Mouse (Mus musculus): ENCODE measurements around the gene E130116L18Rik.
"Not testable (repeated sequence)": the region's sequence is repeated elsewhere in the genome, so short reads cannot be mapped to it uniquely, and the experiment has no call there.

Gene E130116L18Rik

DNA sequence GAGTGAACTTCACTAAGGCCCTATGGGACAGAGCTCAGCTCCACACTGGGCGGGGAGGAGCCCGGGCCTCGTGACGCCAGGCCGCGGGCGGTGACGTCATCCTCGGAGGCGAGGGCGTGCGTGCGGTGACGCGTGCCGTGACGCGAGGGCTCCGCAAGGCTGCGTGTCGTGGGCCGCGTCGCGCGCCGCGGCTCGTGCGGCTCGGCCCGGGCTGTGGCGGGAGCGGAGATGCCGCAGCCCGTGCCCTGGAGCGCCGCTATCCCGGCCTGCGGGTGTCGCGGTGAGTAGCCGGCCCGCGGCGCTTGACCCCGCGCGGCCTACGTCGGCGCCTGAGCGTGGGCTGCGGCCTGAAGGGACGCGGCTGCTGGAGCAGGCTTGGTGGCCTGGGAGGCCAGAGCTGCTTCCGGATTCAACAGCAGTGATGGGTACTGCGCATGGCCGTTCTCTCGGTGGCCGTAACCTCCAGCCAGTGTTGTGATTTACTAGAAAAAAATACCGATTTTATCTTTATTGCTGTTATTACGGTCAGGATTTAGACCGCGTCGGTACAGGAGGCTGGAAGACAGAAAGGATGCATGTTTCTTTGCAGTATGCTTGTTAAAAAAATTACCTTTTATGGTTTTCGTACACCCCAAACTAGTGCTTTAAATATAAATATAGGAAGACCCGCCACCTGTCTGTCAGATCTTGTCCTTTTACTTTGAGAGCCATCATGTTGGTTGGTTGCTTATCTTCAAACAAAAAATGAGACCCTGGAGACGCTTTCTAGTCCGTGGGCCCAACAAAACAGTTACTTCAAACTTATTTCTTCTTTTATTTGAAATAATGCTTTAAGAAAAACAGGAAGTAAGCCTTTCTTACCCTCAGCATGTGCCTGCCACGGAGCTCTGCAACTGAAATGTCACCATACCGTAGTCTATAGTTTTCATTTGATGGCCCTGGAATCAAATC is at the start of gene E130116L18Rik:
Gene E130116L18Rik, minus strand, starts transcription at position 402 of the 951 bp plus-strand sequence.
- DNase-seq (ENCODE audit: extremely low spot score, low spot score) = peak; percentile 91

GRCm38 (mm10) chr5:25268258-25268888 is 45.4 kb upstream of the E130116L18Rik start:
- no peak for DNase-seq (ENCODE audit: extremely low spot score, low spot score)

GRCm38 (mm10) chr5:25262266-25262665 is 39.3 kb upstream of the E130116L18Rik start:
- DNase-seq (ENCODE audit: extremely low spot score, low spot score) = no peak

DNA sequence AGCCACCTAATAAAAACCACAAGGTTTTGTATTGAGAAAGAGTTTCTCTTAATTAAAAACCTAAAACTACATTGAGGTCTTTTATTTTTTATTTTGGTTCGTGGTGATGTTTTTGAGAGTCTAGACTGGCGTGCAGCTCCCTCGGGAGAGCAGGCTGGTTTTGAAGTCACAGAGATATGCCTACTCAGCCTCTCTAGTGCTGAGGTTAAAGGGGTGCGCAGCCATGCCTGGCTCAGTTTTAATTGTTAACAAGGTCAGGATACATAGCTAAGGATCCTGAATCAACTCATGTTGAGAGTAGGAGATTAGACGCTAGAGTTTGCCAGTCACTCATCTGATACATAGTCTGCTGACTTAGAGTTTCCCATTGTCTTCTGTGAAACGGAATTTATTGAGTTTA is 38.5 kb upstream of the E130116L18Rik start:
- no peak for DNase-seq (ENCODE audit: extremely low spot score, low spot score)

DNA sequence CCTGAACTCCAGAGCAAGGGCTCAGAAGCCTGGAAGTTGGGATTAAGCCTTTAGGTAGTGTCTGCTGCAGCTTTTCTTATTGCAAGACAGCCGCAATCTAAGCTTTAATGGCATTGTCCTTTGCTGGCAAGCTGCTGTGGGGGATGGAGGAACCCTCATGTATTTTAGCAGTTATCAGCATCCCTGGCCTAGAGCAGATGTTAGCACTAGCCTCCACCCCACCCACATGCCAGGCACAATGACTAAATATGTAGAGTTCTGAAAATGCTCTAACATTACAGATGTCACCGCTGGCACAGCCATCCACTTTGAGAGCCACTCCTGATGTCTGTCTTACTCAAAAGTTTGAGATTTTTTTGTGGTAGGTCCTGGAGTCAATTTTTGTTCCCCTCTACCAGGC is 33.7 kb upstream of the E130116L18Rik start:
- no peak for DNase-seq (ENCODE audit: extremely low spot score, low spot score)

GRCm38 (mm10) chr5:25254491-25254890 is 31.5 kb upstream of the E130116L18Rik start:
- DNase-seq (ENCODE audit: extremely low spot score, low spot score) = no peak

GRCm38 (mm10) chr5:25252825-25253544 is 30.0 kb upstream of the E130116L18Rik start:
- no peak for DNase-seq (ENCODE audit: extremely low spot score, low spot score)

DNA sequence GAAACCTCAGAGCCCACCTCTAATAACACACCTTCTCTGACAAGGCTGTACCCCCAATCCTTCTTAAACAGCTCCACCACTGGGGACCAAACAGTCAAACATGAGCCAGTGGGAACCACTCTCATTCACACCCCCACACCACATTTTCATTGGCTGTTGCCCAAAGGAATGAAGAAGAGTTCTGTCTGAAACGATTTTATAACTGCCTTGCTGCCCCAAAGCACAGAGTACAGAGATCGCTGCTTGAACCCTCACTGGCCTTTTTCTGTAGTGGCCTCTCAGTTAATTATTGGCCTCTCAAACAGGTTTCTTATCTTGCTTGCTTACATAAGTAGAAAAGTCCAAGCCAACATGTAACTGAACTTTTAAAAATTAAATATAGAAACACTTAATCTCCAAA is 29.5 kb upstream of the E130116L18Rik start:
- DNase-seq (ENCODE audit: extremely low spot score, low spot score) = no peak

GRCm38 (mm10) chr5:25247036-25247435 is 24.1 kb upstream of the E130116L18Rik start:
- no peak for DNase-seq (ENCODE audit: extremely low spot score, low spot score)

DNA sequence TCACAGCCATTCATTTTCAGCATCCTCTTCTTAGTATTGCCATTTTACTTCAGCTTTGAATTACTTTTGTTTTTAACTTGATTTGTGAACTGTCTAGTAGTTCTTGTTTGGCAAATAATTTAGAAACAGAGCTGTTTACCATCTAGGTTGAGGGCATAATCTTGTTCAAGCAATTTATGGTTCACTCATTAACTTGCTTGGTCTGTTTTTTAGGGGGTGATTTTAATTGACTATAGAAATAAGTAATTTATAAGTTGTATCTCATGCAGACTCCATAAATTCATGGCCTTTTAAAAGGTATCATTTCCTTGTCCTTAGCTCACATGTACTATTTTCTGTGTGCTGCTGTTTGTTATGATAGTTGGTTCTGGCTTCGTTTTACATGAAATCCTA is 23.5 kb upstream of the E130116L18Rik start:
- DNase-seq (ENCODE audit: extremely low spot score, low spot score) = no peak

- DNase-seq (ENCODE audit: extremely low spot score, low spot score) = no peak
Observed at GRCm38 (mm10) chr5:25245806-25246472, 23.0 kb upstream of the E130116L18Rik start.

DNA sequence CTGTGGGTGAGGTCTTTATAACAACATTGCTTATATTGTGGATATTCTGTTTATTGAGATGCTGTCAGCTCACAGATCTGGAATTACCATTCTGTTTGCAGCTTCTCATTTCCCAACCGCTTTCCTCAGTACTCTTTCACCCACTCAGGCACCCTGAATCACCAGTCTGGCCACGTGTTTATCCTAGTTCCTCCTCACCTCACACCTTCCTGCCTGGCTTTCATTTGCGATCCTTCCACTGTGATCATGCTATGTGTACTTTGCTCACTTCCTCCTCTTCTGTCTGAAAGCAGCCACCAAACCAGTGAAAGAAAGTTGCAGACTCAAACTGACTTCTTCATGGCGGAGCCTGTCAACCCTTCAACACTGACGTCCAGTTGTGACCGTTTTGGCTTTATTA is 20.1 kb upstream of the E130116L18Rik start:
- DNase-seq (ENCODE audit: extremely low spot score, low spot score) = no peak

- DNase-seq (ENCODE audit: extremely low spot score, low spot score) = not testable (repeated sequence)
Observed at GRCm38 (mm10) chr5:25224377-25224776, 1.4 kb upstream of the E130116L18Rik start.

GRCm38 (mm10) chr5:25221604-25222003 is 1.3 kb downstream of the E130116L18Rik start, which contains the start of gene Galnt11:
Galnt11 (plus strand) TSS chr5:25221904.
- DNase-seq (ENCODE audit: extremely low spot score, low spot score) = no peak

DNA sequence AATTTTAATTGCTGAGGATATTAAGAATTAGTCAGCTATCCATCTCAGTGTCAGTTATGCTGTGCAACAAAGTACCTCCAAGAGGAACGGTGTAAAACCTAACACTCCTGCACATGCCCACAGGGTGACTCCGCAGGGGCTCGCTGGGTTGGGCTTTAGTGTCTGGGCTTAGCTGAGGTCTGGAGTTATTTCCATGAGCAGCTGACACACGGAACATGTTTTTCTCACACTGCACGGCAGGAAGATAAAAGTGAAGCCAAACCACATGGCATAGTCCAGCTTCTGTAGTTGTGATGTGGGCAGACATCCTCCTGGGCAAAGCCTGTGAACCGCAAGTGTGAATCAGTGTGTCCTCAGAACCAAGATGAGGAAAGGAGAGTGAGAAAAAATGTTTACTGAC is 7.9 kb downstream of the E130116L18Rik start:
- DNase-seq (ENCODE audit: extremely low spot score, low spot score) = no peak

DNA sequence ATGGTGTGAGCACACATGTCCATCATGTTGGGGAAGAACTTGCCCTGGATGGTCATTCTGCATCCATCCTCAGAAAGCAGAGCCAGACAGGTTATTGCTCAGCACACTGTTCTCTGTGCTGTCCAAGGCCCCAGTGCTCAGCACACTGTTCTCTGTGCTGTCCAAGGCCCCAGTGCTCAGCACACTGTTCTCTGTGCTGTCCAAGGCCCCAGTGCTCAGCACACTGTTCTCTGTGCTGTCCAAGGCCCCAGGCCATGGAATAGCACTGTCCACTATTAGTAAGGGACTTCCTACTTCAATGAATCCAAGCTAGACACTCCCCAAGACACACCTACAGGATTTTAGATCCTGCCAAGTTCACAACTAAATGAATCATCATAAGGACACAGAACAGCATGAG is 9.7 kb downstream of the E130116L18Rik start:
- DNase-seq (ENCODE audit: extremely low spot score, low spot score) = not testable (repeated sequence)

DNA sequence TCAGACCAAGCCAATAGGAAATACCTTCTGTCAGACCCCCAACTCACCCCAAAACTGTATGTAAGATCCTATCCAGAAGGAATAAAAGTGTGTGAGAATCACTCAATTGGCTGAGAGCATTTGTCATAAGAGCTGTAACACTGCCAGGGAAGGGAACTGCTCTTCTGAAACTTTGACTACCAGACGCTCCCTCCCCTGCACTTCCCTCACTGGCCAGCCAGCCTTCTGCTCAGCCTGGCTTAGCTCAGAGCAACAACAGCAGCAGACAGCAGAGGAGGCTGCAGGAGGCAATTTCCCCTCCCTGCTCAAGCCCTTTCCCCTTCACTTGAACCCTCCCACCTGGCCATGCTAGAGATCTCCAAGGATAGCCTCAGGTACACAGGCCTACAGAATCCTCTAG is 11.1 kb downstream of the E130116L18Rik start:
- no peak for DNase-seq (ENCODE audit: extremely low spot score, low spot score)

DNA sequence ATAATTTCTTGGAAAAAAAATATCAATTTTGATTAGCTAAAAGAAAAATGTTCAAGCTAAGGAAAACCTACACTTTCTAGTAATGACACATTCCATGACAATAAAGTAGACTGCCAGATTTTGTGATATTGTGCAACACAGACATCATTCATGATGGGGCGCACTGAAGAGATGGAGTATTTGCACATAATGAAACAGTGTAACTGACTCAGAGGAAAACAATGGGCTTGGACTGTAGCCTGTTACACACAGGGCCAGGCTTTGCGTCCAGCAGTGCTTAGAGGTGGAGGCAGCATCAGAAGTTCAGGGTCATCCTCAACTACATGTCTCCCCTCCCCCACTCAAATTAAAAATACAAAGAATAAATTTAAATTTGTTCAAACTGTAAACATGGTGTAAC is 32.4 kb downstream of the E130116L18Rik start:
- DNase-seq (ENCODE audit: extremely low spot score, low spot score) = no peak

DNA sequence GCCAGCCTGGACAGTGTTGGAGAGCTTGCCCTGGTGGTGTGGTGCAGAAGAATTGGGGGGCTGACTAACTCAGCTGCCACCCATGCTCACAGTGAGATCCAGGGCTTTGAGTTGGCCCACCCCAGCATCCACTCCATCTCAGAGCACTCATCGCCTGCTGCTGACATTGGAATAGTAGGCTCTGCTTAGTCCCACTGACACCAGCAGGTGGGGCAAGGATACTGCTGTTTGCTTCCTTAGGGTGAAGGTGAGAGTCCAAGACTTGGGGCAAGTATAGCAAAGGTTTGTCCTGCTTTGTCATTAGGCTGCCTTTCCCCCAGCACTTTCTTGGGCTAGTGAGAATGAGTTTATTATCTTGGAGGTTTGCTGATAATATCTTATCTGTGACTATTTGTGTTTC is 34.2 kb downstream of the E130116L18Rik start:
- DNase-seq (ENCODE audit: extremely low spot score, low spot score) = no peak

GRCm38 (mm10) chr5:25187727-25188126 is 35.2 kb downstream of the E130116L18Rik start:
- DNase-seq (ENCODE audit: extremely low spot score, low spot score) = no peak

- no peak for DNase-seq (ENCODE audit: extremely low spot score, low spot score)
Observed at GRCm38 (mm10) chr5:25184594-25184993, 38.4 kb downstream of the E130116L18Rik start.

Measured in neural tube, embryonic 10.5 days (tissue).